Mouse (Mus musculus) megakaryocyte, embryonic 14.5 days (primary cell): ENCODE measurements around the gene Gpx4.

Experiments
- FLI1 ChIP-seq: IDR thresholded peaks from 2 replicates; pipeline ENCODE4 v1.6.1; 2012; ENCODE audit warnings: low read length, inconsistent platforms, mixed read lengths
- GATA1 ChIP-seq: IDR thresholded peaks from 3 replicates; pipeline ENCODE4 v1.6.1; 2012; ENCODE audit warnings: mixed read lengths, low read length, inconsistent platforms, borderline replicate concordance

DNA sequence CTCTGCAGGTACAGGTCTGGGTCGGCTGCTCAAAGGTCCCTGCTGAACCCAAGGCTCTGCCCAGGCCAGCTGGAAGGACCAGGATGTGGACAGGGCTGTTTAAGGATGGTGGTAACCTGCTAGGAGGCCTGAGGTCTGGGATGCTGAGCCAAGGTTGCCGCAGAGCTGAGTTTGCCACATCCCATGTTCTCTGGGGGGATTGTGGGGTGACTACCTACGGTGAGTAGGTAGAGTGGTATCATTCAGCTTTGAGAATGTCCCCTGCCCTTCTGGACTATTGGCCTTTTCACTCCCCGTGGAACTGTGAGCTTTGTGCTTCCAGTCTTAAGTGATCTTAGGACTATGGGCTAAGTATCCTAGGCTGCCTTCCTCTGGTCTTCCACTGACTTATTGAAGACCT lies 9.5 kb downstream of the Gpx4 start:
- TF ChIP-seq GATA1, result no peak
- no peak for TF ChIP-seq FLI1
